In the genomic region with DNA sequence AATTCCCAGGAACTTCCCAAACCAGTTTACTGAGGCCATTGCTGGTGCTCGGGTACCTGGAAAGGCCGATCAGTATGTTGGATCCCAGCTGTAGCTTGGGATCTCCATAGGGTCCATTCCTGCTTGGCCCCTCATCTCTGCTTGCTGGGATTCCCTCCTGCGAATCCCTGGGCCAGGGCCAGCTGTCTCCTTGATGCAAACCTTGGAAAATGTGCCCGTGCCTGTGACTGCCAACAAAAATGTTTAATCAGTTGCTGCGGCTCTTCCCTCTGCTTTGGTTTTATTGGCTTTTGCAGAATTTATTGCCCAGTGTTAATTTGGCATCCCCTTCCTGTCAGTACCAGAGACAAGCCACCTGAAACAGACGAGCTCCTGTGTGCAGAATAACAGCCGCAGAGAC, we compare ENCODE assay signal across 16 mouse cellular contexts.
DNase-seq lines count a peak whose midpoint lies in the region; ATAC-seq and TF ChIP-seq lines count a peak whose summit lies in the region.
"Had no signal": no experiment of that assay in that cellular context is flagged by ENCODE, and none has a peak within 500 bp of the region (broad histone marks: within the 10 kb centered on the region; RNA-seq: fewer than 3 reads in every experiment).

No protein-coding gene starts in this region.

- H3K4me2 ChIP-seq in forebrain, postnatal 0 days (ENCODE audit: low read depth) = no peak overlapping the region
- no peak overlapping the region for H3K4me2 ChIP-seq in forebrain, embryonic 15.5 days (replicated peaks)
- H3K4me2 ChIP-seq: heart, embryonic 13.5 days; hindbrain, embryonic 12.5 days; midbrain, embryonic 12.5 days had no signal

- no peak for TF ChIP-seq CTCF in forebrain, postnatal 0 days (IDR thresholded peaks at IDR 0.05; ENCODE audit: low read depth)

- no peak for ATAC-seq in forebrain, postnatal 0 days
- ATAC-seq in forebrain, embryonic 15.5 days (replicated peaks) = no peak
- no peak for ATAC-seq in erythroblast, adult 5-6 weeks (replicated peaks; ENCODE audit: low FRiP score, poor library complexity, severe bottlenecking)
- no peak for ATAC-seq in activated CD4-positive, CD25-positive, alpha-beta regulatory T cell, adult 4 months
- ATAC-seq: forebrain, embryonic 16.5 days; liver, postnatal 0 days had no signal

- H3K36me3 ChIP-seq in forebrain, postnatal 0 days (ENCODE audit: insufficient read depth) = no peaks in the 10 kb centered on the region
- no peaks in the 10 kb centered on the region for H3K36me3 ChIP-seq in forebrain, embryonic 15.5 days
- no peaks in the 10 kb centered on the region for H3K36me3 ChIP-seq in heart, embryonic 10.5 days
- H3K36me3 ChIP-seq: heart, embryonic 13.5 days; hindbrain, embryonic 12.5 days; midbrain, embryonic 12.5 days had no signal

- no peak overlapping the region for H3K4me3 ChIP-seq in forebrain, postnatal 0 days (ENCODE audit: low read depth, low read length)
- no peak overlapping the region for H3K4me3 ChIP-seq in forebrain, embryonic 15.5 days
- no peak overlapping the region for H3K4me3 ChIP-seq in heart, embryonic 10.5 days
- H3K4me3 ChIP-seq: heart, embryonic 13.5 days; hindbrain, embryonic 12.5 days; midbrain, embryonic 12.5 days had no signal

- no peak overlapping the region for H3K9ac ChIP-seq in forebrain, postnatal 0 days
- H3K9ac ChIP-seq in forebrain, embryonic 15.5 days (replicated peaks) = no peak overlapping the region
- H3K9ac ChIP-seq: heart, embryonic 13.5 days; hindbrain, embryonic 12.5 days; liver, postnatal 0 days; midbrain, embryonic 12.5 days had no signal

- peak; percentile 23 for DNase-seq in forebrain, postnatal 0 days
- peak; percentile 73 for DNase-seq in adrenal gland, adult 2 months
- DNase-seq in cerebellum, adult 11 months = peak; percentile 53
- peak; percentile 60 to 63 for DNase-seq in cerebellum, postnatal 36 days
- DNase-seq in heart, embryonic 10.5 days (ENCODE audit: low spot score) = no peak
- DNase-seq: gastrocnemius, postnatal 36 days; kidney, adult 11 months; liver, postnatal 0 days; lung, postnatal 36 days had no signal

- no peaks in the 10 kb centered on the region for H3K9me3 ChIP-seq in forebrain, postnatal 0 days (ENCODE audit: low read length)
- H3K9me3 ChIP-seq in forebrain, embryonic 15.5 days = no peaks in the 10 kb centered on the region
- no peaks in the 10 kb centered on the region for H3K9me3 ChIP-seq in heart, embryonic 10.5 days
- H3K9me3 ChIP-seq: heart, embryonic 13.5 days; hindbrain, embryonic 12.5 days; midbrain, embryonic 12.5 days had no signal

- H3K27me3 ChIP-seq in forebrain, postnatal 0 days (ENCODE audit: insufficient read depth, low read length) = no peaks in the 10 kb centered on the region
- no peaks in the 10 kb centered on the region for H3K27me3 ChIP-seq in forebrain, embryonic 15.5 days
- H3K27me3 ChIP-seq in heart, embryonic 10.5 days (ENCODE audit: insufficient read depth, poor library complexity, severe bottlenecking) = peaks cover 19% of the 10 kb centered on the region; the same call in 1 of the 2 replicates
- H3K27me3 ChIP-seq: hindbrain, embryonic 12.5 days; midbrain, embryonic 12.5 days had no signal

- no peaks in the 10 kb centered on the region for H3K4me1 ChIP-seq in forebrain, postnatal 0 days (ENCODE audit: insufficient read depth)
- H3K4me1 ChIP-seq in forebrain, embryonic 15.5 days = 0 out of 2 replicates have a peak, but pooled peaks cover 4% of the 10 kb centered on the region
- peaks cover 10% of the 10 kb centered on the region for H3K4me1 ChIP-seq in heart, embryonic 10.5 days
- H3K4me1 ChIP-seq: midbrain, embryonic 12.5 days had no signal

- 55% methylated on average over 7 of the region's 7 CpGs for whole genome bisulfite sequencing in forebrain, postnatal 0 days
- WGBS in forebrain, embryonic 15.5 days = 74% methylated on average over 7 of the region's 7 CpGs
- WGBS in heart, embryonic 10.5 days = 76% methylated on average over 7 of the region's 7 CpGs

- H3K27ac ChIP-seq in forebrain, postnatal 0 days (ENCODE audit: low read depth, low read length) = no peak overlapping the region
- no peak overlapping the region for H3K27ac ChIP-seq in forebrain, embryonic 15.5 days (replicated peaks)
- H3K27ac ChIP-seq in heart, embryonic 10.5 days = no peak overlapping the region
- H3K27ac ChIP-seq: heart, embryonic 13.5 days; hindbrain, embryonic 12.5 days; midbrain, embryonic 12.5 days had no signal
